Mouse (Mus musculus) spleen, adult 2 months (tissue): ENCODE results near the gene Ddc. TPM values are rescaled to one million over a fixed set of nuclear protein-coding genes. Genes with fewer than 3 reads are reported as not detected.

Experiments
- DNase-seq, 2 experiments: peaks; one replicate each; pipeline versions ENCODE4 v3.0.0 to v3.0.0-alpha.2; 2012 to 2021; ENCODE audit warnings: low spot score in 2 of 2, low read depth in 1 of 2
- H3K27ac ChIP-seq: fragments of 200-500 bp; 2 replicates; pipeline ENCODE4 v1.5.1; 2012; ENCODE audit warnings: low read length, inconsistent platforms; ENCODE audit not compliant: insufficient read depth
- H3K27me3 ChIP-seq: fragments of 200-500 bp; 2 replicates; pipeline ENCODE4 v1.6.1; 2012; ENCODE audit warnings: mild to moderate bottlenecking, moderate library complexity, low read length, inconsistent platforms; ENCODE audit not compliant: control insufficient read depth, insufficient read depth
- H3K36me3 ChIP-seq: fragments of 200-500 bp; 2 replicates; pipeline ENCODE4 v1.6.1; 2012; ENCODE audit warnings: mild to moderate bottlenecking, low read length, inconsistent platforms; ENCODE audit not compliant: control insufficient read depth, insufficient read depth
- H3K4me1 ChIP-seq: fragments of 200-500 bp; 2 replicates; pipeline ENCODE4 v1.6.1; 2011; ENCODE audit warnings: inconsistent platforms; ENCODE audit not compliant: control insufficient read depth, insufficient read depth, insufficient read length
- H3K4me3 ChIP-seq: fragments of 200-500 bp; 2 replicates; pipeline ENCODE4 v1.5.1; 2011; ENCODE audit warnings: mild to moderate bottlenecking, inconsistent platforms; ENCODE audit not compliant: insufficient read depth, insufficient read length; ENCODE audit errors: extremely low read depth
- CTCF ChIP-seq: fragments of 200-500 bp; IDR thresholded peaks from 2 replicates; pipeline ENCODE4 v1.5.1; 2011; ENCODE audit warnings: mild to moderate bottlenecking, inconsistent platforms; ENCODE audit not compliant: insufficient read depth, insufficient read length, insufficient replicate concordance; ENCODE audit errors: extremely low read depth
- POLR2A ChIP-seq: fragments of 200-500 bp; IDR thresholded peaks from 2 replicates; pipeline ENCODE4 v1.6.1; 2011; ENCODE audit warnings: low read depth, low read length, inconsistent platforms
- WGBS: fragments of 180-500 bp; shearing (Covaris S2); methylation state at CpG from one replicate; pipeline ENCODE4 v1.1.7; 2018; 5-methylcytosine and 5-hydroxymethylcytosine counted together
- polyA plus RNA-seq: library from polyadenylated mRNA; depleted of rRNA; stranded (reverse); fragments of >200 nt; gene quantifications from 2 replicates; pipeline ENCODE4 v1.2.3, GENCODE M21; 2012

The Ddc gene
- polyA plus RNA-seq, 1 experiment = 0.35 TPM

DNA sequence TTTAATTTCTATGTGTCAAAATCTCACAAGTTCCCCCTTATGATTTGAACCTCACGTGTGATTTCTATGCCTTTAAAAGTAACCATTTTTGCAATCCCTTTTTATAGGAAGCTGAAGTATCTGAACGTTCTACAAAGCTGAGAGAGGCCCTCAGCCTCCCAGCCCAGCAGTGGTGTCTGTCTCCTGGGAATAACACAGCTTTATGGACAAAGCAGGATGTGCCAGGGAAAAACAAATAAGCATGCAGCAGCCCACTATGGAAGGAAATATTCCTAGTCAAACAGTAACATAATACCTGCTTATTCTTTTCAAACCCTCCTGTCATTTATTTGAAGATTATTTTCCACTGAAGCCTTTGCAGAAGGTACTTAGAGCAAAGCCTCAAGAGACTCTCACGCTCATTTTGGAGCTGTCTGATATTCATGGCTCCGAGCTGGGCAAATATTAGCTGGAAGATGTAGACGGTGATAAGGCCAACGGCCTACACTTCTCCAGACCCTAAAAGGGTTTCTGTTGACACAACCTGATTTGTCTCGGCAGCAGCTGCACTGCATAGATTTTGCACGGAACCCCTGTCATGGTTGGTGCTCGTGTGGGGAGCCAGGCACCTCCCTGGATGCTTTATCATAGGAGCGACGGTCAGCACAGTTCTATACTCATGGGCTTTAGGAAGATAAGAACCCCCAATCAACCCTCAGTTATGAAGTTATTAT is 13.3 kb downstream of the Ddc start:
- TF ChIP-seq POLR2A (no peak), CTCF (no peak)
- Histone ChIP-seq H3K27ac (no peak overlapping the region), H3K4me3 (no peak overlapping the region), H3K36me3 (no peaks in the 10 kb centered on the region), H3K4me1 (peaks cover 5% of the 10 kb centered on the region; the same call in 1 of the 2 replicates), H3K27me3 (no peaks in the 10 kb centered on the region)
- DNase-seq = no peak
- 66% methylated on average over 11 of the region's 11 CpGs for WGBS

- H3K36me3 ChIP-seq = no peaks in the 10 kb centered on the region
- peaks cover 8% of the 10 kb centered on the region; the same call in 1 of the 2 replicates for H3K4me1 ChIP-seq
- WGBS = 84% methylated on average over 1 of the region's 1 CpGs
- no peak overlapping the region for H3K4me3 ChIP-seq
- DNase-seq = no peak
- H3K27ac ChIP-seq = no peak overlapping the region
- TF ChIP-seq CTCF = no peak
- TF ChIP-seq POLR2A = no peak
- H3K27me3 ChIP-seq = no peaks in the 10 kb centered on the region; the same call in 1 of the 2 replicates
Observed at GRCm38 (mm10) chr11:11881783-11882155, 16.2 kb downstream of the Ddc start.

DNA sequence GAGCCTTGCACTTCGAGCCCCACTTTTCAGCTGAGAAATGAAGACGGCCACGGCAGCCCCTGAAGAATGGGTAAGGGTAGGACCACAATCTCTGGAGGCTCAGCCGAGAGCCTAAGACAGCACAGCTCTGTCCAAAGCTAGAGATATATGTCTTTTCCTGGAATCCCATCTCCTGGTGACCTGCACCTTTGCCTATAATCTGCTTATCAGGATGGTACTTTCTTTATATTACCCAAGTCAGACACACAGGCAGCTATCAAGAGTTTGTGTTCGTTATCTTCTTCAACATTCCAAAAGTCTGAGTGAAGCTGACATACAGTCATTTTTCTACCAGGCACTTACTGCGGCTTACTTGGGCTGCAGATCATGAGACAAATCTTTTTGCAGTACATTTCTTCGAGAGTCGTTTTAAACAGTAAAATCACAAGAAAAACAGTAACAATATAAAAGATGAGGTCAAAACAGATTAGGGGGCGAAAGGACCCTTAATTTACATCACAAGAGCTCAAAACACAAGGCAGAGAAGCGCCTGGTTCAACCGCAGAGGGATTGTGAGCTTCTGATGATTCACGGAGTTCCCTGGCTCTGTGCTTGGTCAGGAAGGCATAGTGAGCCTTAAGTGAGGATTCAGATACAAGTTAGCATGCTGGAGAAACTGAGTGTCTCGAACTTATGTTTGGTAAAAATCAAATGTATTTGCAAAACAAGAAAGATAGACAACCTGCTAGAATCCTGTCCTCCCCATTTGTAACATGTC is 16.7 kb downstream of the Ddc start:
- DNase-seq = no peak
- Histone ChIP-seq H3K36me3 (no peaks in the 10 kb centered on the region), H3K4me3 (no peak overlapping the region), H3K4me1 (peaks cover 8% of the 10 kb centered on the region; the same call in 1 of the 2 replicates), H3K27ac (no peak overlapping the region), H3K27me3 (no peaks in the 10 kb centered on the region; the same call in 1 of the 2 replicates)
- TF ChIP-seq CTCF (no peak), POLR2A (no peak)
- WGBS = 89% methylated on average over 13 of the region's 13 CpGs

DNA sequence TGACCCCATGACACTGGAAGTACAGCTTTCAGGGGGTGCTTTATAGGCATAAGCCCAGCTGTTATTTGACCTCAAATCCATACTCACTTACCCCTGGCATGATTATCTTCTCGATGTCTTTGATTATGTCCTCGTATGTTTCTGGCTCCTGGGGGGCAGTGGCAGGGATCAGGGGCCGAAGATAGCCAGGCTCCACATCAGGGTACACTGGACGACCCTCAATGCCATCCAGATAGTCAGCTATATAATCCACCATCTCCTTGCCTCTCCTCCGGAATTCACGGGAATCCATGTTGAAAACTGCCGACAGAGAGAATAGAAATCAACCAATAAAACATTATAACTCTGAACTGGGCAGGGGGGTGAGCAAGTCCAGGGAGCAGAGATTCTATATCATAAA is 17.6 kb downstream of the Ddc start:
- H3K36me3 ChIP-seq = no peaks in the 10 kb centered on the region
- no peak for TF ChIP-seq CTCF
- no peak for TF ChIP-seq POLR2A
- 93% methylated on average over 7 of the region's 7 CpGs for WGBS
- H3K27ac ChIP-seq = no peak overlapping the region
- H3K27me3 ChIP-seq = no peaks in the 10 kb centered on the region; the same call in 1 of the 2 replicates
- H3K4me3 ChIP-seq = no peak overlapping the region
- no peak for DNase-seq
- peaks cover 8% of the 10 kb centered on the region; the same call in 1 of the 2 replicates for H3K4me1 ChIP-seq

- 82% methylated on average over 4 of the region's 4 CpGs for WGBS
- no peak for DNase-seq
- Histone ChIP-seq H3K36me3 (no peaks in the 10 kb centered on the region), H3K27me3 (no peaks in the 10 kb centered on the region; the same call in 1 of the 2 replicates), H3K4me1 (peaks cover 8% of the 10 kb centered on the region; the same call in 1 of the 2 replicates), H3K4me3 (no peak overlapping the region), H3K27ac (no peak overlapping the region)
- no peak for TF ChIP-seq CTCF
- no peak for TF ChIP-seq POLR2A
Observed at GRCm38 (mm10) chr11:11879699-11880002, 18.3 kb downstream of the Ddc start.

- 58% methylated on average over 10 of the region's 10 CpGs for WGBS
- Histone ChIP-seq H3K27ac (peak overlapping the region; percentile 73), H3K36me3 (no peaks in the 10 kb centered on the region), H3K4me3 (no peak overlapping the region), H3K4me1 (peaks cover 8% of the 10 kb centered on the region; the same call in 1 of the 2 replicates), H3K27me3 (no peaks in the 10 kb centered on the region; the same call in 1 of the 2 replicates)
- no peak for DNase-seq
- TF ChIP-seq CTCF (no peak), POLR2A (no peak)
Observed at GRCm38 (mm10) chr11:11878981-11879698, 18.8 kb downstream of the Ddc start.
